Mouse (Mus musculus) forebrain, embryonic 13.5 days (tissue): ENCODE measurements around the gene Ndufv1. TPM values are rescaled to one million over a fixed set of nuclear protein-coding genes. Genes with fewer than 3 reads are reported as not detected.

Experiments
- ATAC-seq: fragments of 200-750 bp; cut with Nextera tagmentation; 2 replicates; pipeline ENCODE4 v1.8.0; 2017
- H3K27ac ChIP-seq: fragments of 300-500 bp; sonication (generic); 2 replicates; pipeline ENCODE4 v1.5.1; 2015; ENCODE audit warnings: inconsistent platforms, mild to moderate bottlenecking, moderate library complexity
- H3K27me3 ChIP-seq: fragments of 300-500 bp; sonication (generic); 2 replicates; pipeline ENCODE4 v1.6.1; 2015; ENCODE audit warnings: mild to moderate bottlenecking, inconsistent platforms
- H3K36me3 ChIP-seq: fragments of 300-500 bp; sonication (generic); 2 replicates; pipeline ENCODE4 v1.6.1; 2015; ENCODE audit warnings: mild to moderate bottlenecking, inconsistent platforms; ENCODE audit not compliant: poor library complexity, severe bottlenecking
- H3K4me1 ChIP-seq: fragments of 300-500 bp; sonication (generic); 2 replicates; pipeline ENCODE4 v1.6.1; 2015; ENCODE audit warnings: inconsistent platforms
- H3K4me2 ChIP-seq: fragments of 300-500 bp; sonication (generic); 2 replicates; pipeline ENCODE4 v1.6.1; 2015; ENCODE audit warnings: inconsistent platforms, mild to moderate bottlenecking, moderate library complexity
- H3K4me3 ChIP-seq: fragments of 300-500 bp; sonication (generic); 2 replicates; pipeline ENCODE4 v1.5.1; 2015; ENCODE audit warnings: mild to moderate bottlenecking, inconsistent platforms
- H3K9ac ChIP-seq: fragments of 300-500 bp; sonication (generic); 2 replicates; pipeline ENCODE4 v1.6.1; 2015; ENCODE audit warnings: mild to moderate bottlenecking, inconsistent platforms
- H3K9me3 ChIP-seq: fragments of 300-500 bp; sonication (generic); replicated peaks from 2 replicates; pipeline ENCODE4 v1.6.1; 2016; ENCODE audit warnings: inconsistent platforms
- WGBS: fragments of 180-500 bp; shearing (Covaris S2); methylation state at CpG from one replicate; pipeline ENCODE4 v1.1.7; 2015; 5-methylcytosine and 5-hydroxymethylcytosine counted together
- polyA plus RNA-seq: library from polyadenylated mRNA; unstranded; fragments of >200 nt; fragmentation: Nextera tagmentation; extraction: Ambion mirVana; gene quantifications from 2 replicates; pipeline ENCODE4 v1.2.1, GENCODE M21; 2015

Gene Ndufv1
- polyA plus RNA-seq, 1 experiment from 2014 or later: 202 TPM

- 74% methylated on average over 8 of the region's 8 CpGs for WGBS
- Histone ChIP-seq H3K9ac (no peak overlapping the region), H3K4me3 (no peak overlapping the region), H3K36me3 (no peaks in the 10 kb centered on the region), H3K4me2 (no peak overlapping the region), H3K27ac (no peak overlapping the region), H3K27me3 (peaks cover 8% of the 10 kb centered on the region; the same call in 1 of the 2 replicates), H3K4me1 (peaks cover 17% of the 10 kb centered on the region), H3K9me3 (no peaks in the 10 kb centered on the region)
- ATAC-seq: no peak
These were observed 14.3 kb downstream of the Ndufv1 start for GRCm38 (mm10) chr19:3998335-3998734.

DNA sequence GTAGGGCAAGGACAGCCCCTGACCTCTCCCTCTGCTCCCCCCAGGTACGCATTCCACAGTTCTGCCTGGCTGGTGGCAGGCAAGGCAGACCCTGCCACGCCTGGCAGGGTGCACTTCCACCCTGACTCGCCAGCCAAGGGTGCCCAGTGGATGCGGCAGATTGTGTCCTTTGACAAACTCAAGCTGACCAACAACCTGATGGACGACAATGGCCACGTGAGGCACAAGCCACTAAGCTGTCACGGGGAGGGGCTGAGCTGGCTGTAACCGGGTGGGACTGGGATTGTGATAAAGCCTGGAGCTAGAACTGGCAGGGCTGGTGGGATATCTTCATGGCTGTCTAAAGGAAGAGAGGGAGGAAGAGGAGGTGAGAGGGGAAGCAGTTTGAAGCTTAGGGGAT is 15.4 kb downstream of the Ndufv1 start:
- peaks cover 17% of the 10 kb centered on the region for H3K4me1 ChIP-seq
- 70% methylated on average over 8 of the region's 8 CpGs for WGBS
- H3K4me2 ChIP-seq: no peak overlapping the region
- no peaks in the 10 kb centered on the region for H3K9me3 ChIP-seq
- H3K36me3 ChIP-seq: no peaks in the 10 kb centered on the region
- H3K27me3 ChIP-seq: peaks cover 8% of the 10 kb centered on the region; the same call in 1 of the 2 replicates
- H3K9ac ChIP-seq: no peak overlapping the region
- H3K27ac ChIP-seq: no peak overlapping the region
- no peak for ATAC-seq
- no peak overlapping the region for H3K4me3 ChIP-seq

DNA sequence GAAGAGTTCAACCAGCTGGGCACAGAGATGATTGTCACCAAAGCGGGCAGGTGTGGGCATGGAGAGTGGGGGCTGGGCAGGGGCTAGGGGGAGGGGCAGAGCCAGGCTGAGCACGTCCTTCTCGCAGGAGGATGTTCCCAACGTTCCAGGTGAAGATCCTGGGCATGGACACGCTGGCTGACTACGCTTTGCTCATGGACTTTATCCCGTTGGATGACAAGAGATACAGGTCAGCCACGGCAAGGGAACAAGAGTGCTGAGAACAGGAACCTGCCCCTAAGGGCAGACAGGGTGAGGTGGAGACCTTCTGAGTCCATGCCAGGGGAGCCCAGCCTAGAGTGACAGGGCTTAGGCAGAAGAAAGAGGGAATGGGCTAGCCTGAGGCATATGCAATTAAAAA is 15.9 kb downstream of the Ndufv1 start:
- H3K4me1 ChIP-seq: peaks cover 17% of the 10 kb centered on the region
- H3K36me3 ChIP-seq: no peaks in the 10 kb centered on the region
- 89% methylated on average over 8 of the region's 8 CpGs for WGBS
- no peak for ATAC-seq
- H3K27me3 ChIP-seq: peaks cover 10% of the 10 kb centered on the region; the same call in 1 of the 2 replicates
- no peaks in the 10 kb centered on the region for H3K9me3 ChIP-seq
- no peak overlapping the region for H3K27ac ChIP-seq
- H3K9ac ChIP-seq: no peak overlapping the region
- H3K4me3 ChIP-seq: no peak overlapping the region
- no peak overlapping the region for H3K4me2 ChIP-seq

- Histone ChIP-seq H3K4me3 (no peak overlapping the region), H3K27me3 (0 out of 2 replicates have a peak, but pooled peaks cover 10% of the 10 kb centered on the region), H3K9ac (no peak overlapping the region), H3K27ac (no peak overlapping the region), H3K9me3 (no peaks in the 10 kb centered on the region), H3K4me2 (no peak overlapping the region), H3K36me3 (no peaks in the 10 kb centered on the region), H3K4me1 (peaks cover 11% of the 10 kb centered on the region)
- ATAC-seq: no peak
- WGBS: 72% methylated on average over 7 of the region's 7 CpGs
These were observed 16.5 kb downstream of the Ndufv1 start for GRCm38 (mm10) chr19:3996106-3996505.

DNA sequence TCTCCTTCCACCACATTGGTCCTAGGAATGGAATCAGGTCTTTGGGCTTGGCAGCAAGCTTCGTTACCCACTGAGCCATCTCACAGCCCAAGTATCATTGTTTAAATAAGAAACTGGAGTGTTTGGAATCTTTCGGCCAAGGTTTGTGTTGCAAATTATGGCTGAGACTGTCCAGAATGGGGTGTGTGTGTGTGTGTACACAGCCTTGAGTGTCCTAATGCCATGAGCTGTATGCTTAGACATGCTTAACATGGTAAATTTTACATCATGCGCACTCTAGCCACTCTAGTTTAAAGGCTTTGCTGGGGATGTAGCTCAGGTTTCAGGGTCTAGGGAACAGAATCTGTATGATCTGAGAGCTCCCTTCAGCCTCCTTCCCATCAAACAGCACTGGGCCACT is 17.1 kb downstream of the Ndufv1 start:
- Histone ChIP-seq H3K9me3 (no peaks in the 10 kb centered on the region), H3K27me3 (0 out of 2 replicates have a peak, but pooled peaks cover 10% of the 10 kb centered on the region), H3K9ac (no peak overlapping the region), H3K36me3 (no peaks in the 10 kb centered on the region), H3K4me1 (peaks cover 7% of the 10 kb centered on the region), H3K27ac (no peak overlapping the region), H3K4me3 (no peak overlapping the region), H3K4me2 (no peak overlapping the region)
- WGBS: 92% methylated on average over 3 of the region's 3 CpGs
- ATAC-seq: no peak

DNA sequence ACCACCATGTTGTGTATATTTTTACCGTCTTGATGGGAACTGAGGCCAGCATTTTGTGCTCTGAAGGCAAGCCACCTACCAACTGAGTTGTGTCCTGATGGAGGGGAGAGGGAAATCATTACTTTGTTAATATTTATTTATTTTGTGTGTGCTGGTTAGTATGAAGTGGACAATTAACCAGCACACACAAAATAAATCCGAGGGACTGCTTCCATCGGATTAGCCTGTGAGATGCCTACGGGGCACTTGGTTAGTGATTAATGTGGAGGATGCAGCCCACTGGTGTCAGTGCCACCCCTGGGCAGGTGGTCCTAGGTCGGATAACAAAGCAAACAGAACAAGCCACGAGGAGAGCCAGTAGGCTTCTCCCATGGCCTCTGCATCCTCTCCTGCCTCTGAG is 17.7 kb downstream of the Ndufv1 start:
- H3K27me3 ChIP-seq: 0 out of 2 replicates have a peak, but pooled peaks cover 10% of the 10 kb centered on the region
- 78% methylated on average over 6 of the region's 6 CpGs for WGBS
- no peak for ATAC-seq
- no peak overlapping the region for H3K4me3 ChIP-seq
- no peaks in the 10 kb centered on the region for H3K36me3 ChIP-seq
- no peak overlapping the region for H3K4me2 ChIP-seq
- peaks cover 6% of the 10 kb centered on the region for H3K4me1 ChIP-seq
- no peak overlapping the region for H3K27ac ChIP-seq
- H3K9ac ChIP-seq: no peak overlapping the region
- H3K9me3 ChIP-seq: no peaks in the 10 kb centered on the region

- Histone ChIP-seq H3K4me2 (no peak within 1 kb of the TSS), H3K36me3 (no peaks in the 10 kb centered on the region), H3K4me3 (no peak within 1 kb of the TSS), H3K9ac (no peak within 1 kb of the TSS), H3K27ac (no peak within 1 kb of the TSS), H3K9me3 (peaks cover 5% of the 10 kb centered on the region), H3K27me3 (0 out of 2 replicates have a peak, but pooled peaks cover 2% of the 10 kb centered on the region), H3K4me1 (no peaks in the 10 kb centered on the region)
- 64% methylated on average over 5 of the region's 5 CpGs for WGBS
- ATAC-seq: no peak
These were observed 20.2 kb downstream of the Ndufv1 start, which contains the start of gene Tbx10 for GRCm38 (mm10) chr19:3992416-3992815. Tbx10 (plus strand) TSS chr19:3992752.

- WGBS: 73% methylated on average over 3 of the region's 3 CpGs
- ATAC-seq: no peak
These were observed 20.6 kb downstream of the Ndufv1 start for GRCm38 (mm10) chr19:3991966-3992365.

GRCm38 (mm10) chr19:3991562-3991961 is 21.0 kb downstream of the Ndufv1 start:
- peaks cover 2% of the 10 kb centered on the region; the same call in 1 of the 2 replicates for H3K4me1 ChIP-seq
- no peak overlapping the region for H3K27ac ChIP-seq
- no peaks in the 10 kb centered on the region for H3K36me3 ChIP-seq
- no peak overlapping the region for H3K9ac ChIP-seq
- 94% methylated on average over 3 of the region's 3 CpGs for WGBS
- H3K4me3 ChIP-seq: no peak overlapping the region
- no peak overlapping the region for H3K4me2 ChIP-seq
- H3K27me3 ChIP-seq: 0 out of 2 replicates have a peak, but pooled peaks cover 2% of the 10 kb centered on the region
- ATAC-seq: no peak
- H3K9me3 ChIP-seq: peaks cover 5% of the 10 kb centered on the region

More at GRCm38 (mm10) chr19:3991966-3992365, 20.6 kb downstream of the Ndufv1 start:
- H3K27ac ChIP-seq: no peak overlapping the region
- H3K4me3 ChIP-seq: no peak overlapping the region
- H3K9me3 ChIP-seq: peaks cover 5% of the 10 kb centered on the region
- 0 out of 2 replicates have a peak, but pooled peaks cover 2% of the 10 kb centered on the region for H3K27me3 ChIP-seq
- no peak overlapping the region for H3K9ac ChIP-seq
- no peaks in the 10 kb centered on the region for H3K4me1 ChIP-seq
- H3K36me3 ChIP-seq: no peaks in the 10 kb centered on the region
- H3K4me2 ChIP-seq: no peak overlapping the region

DNA sequence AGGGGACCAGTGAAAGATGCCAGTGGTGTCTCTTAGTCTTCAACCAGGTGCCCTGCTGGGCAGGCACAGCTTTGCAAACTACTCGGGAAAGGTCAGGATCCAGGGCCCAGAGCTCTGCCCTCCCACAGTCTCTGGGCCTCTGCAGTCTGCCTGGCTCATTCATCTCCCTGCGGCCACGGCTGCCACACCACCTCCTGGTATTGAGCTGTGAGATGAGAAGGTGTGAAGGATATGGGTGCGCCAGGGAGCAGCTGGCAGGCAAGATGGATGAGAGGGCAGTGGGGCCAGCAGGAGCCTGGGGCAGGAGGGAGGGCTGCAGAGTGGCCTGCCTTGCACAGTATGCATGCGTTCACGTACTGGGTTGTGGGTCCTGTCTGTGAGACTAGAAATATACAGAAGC is 21.8 kb downstream of the Ndufv1 start:
- Histone ChIP-seq H3K9me3 (peaks cover 5% of the 10 kb centered on the region), H3K36me3 (no peaks in the 10 kb centered on the region), H3K4me1 (peaks cover 7% of the 10 kb centered on the region; the same call in 1 of the 2 replicates), H3K9ac (no peak overlapping the region), H3K4me2 (no peak overlapping the region), H3K4me3 (no peak overlapping the region), H3K27me3 (0 out of 2 replicates have a peak, but pooled peaks cover 2% of the 10 kb centered on the region), H3K27ac (no peak overlapping the region)
- WGBS: 74% methylated on average over 6 of the region's 6 CpGs
- ATAC-seq: no peak

- 0 out of 2 replicates have a peak, but pooled peaks cover 2% of the 10 kb centered on the region for H3K27me3 ChIP-seq
- H3K4me2 ChIP-seq: no peak overlapping the region
- peaks cover 5% of the 10 kb centered on the region for H3K9me3 ChIP-seq
- H3K4me1 ChIP-seq: peaks cover 11% of the 10 kb centered on the region; the same call in 1 of the 2 replicates
- no peaks in the 10 kb centered on the region for H3K36me3 ChIP-seq
- H3K4me3 ChIP-seq: no peak overlapping the region
- WGBS: 85% methylated on average over 4 of the region's 4 CpGs
- H3K9ac ChIP-seq: no peak overlapping the region
- ATAC-seq: no peak
- H3K27ac ChIP-seq: no peak overlapping the region
These were observed 23.9 kb downstream of the Ndufv1 start for GRCm38 (mm10) chr19:3988750-3989149.

GRCm38 (mm10) chr19:3988066-3988465 is 24.5 kb downstream of the Ndufv1 start:
- peaks cover 11% of the 10 kb centered on the region; the same call in 1 of the 2 replicates for H3K4me1 ChIP-seq
- no peak overlapping the region for H3K9ac ChIP-seq
- ATAC-seq: no peak
- H3K4me3 ChIP-seq: no peak overlapping the region
- no peak overlapping the region for H3K27ac ChIP-seq
- no peak overlapping the region for H3K4me2 ChIP-seq
- peaks cover 5% of the 10 kb centered on the region for H3K9me3 ChIP-seq
- H3K36me3 ChIP-seq: no peaks in the 10 kb centered on the region
- 0 out of 2 replicates have a peak, but pooled peaks cover 2% of the 10 kb centered on the region for H3K27me3 ChIP-seq
- WGBS: 87% methylated on average over 14 of the region's 14 CpGs

DNA sequence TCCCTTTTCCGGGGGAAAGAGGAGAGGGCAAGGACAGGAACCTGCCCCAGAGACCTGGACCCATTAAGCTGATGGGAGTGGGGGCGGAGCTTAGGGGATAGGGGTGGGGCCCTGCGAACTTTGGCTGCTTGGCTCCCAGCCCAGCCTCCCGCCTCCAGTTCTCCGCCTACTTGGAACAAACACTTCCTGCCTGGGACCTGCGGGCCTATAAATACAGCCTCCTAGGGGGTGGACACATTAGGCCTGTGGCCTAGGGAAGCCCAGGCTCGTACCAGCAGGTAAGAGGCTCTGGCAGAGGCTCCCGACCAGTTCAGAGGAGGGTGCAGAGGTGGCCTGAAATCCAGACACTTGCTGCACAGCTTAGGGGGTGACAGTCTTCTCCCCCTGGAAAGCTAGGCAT is 26.3 kb downstream of the Ndufv1 start, which contains the start of gene Acy3:
Acy3 (plus strand) TSS at position 237 of the 400 bp plus-strand sequence.
- Histone ChIP-seq H3K27me3 (no peaks in the 10 kb centered on the region), H3K4me3 (no peak within 1 kb of the TSS), H3K4me2 (no peak within 1 kb of the TSS), H3K36me3 (no peaks in the 10 kb centered on the region), H3K4me1 (peaks cover 11% of the 10 kb centered on the region; the same call in 1 of the 2 replicates), H3K27ac (no peak within 1 kb of the TSS), H3K9ac (peak within 1 kb of the TSS; percentile 38; the same call in 1 of the 2 replicates), H3K9me3 (peaks cover 5% of the 10 kb centered on the region)
- ATAC-seq: no peak
- WGBS: 13% methylated on average over 8 of the region's 8 CpGs
